Comparison of ENCODE assay signal across 28 mouse cellular contexts in genomic region chr11:7583296-7583695, GRCm38 (mm10).
DNase-seq lines count a peak whose midpoint lies in the region; ATAC-seq and TF ChIP-seq lines count a peak whose summit lies in the region.
"Had no signal": no experiment of that assay in that cellular context is flagged by ENCODE, and none has a peak within 500 bp of the region (broad histone marks: within the 10 kb centered on the region; RNA-seq: fewer than 3 reads in every experiment).

No protein-coding gene starts in this region.

- H3K9me3 ChIP-seq in forebrain, postnatal 0 days (ENCODE audit: low read length): no peaks in the 10 kb centered on the region
- no peaks in the 10 kb centered on the region for H3K9me3 ChIP-seq in forebrain, embryonic 15.5 days
- H3K9me3 ChIP-seq: G1E had no signal

- no peaks in the 10 kb centered on the region for H3K4me1 ChIP-seq in forebrain, postnatal 0 days (ENCODE audit: insufficient read depth)
- H3K4me1 ChIP-seq in forebrain, embryonic 15.5 days: no peaks in the 10 kb centered on the region
- no peaks in the 10 kb centered on the region for H3K4me1 ChIP-seq in thymus, adult 2 months (replicated peaks; ENCODE audit: control insufficient read depth, insufficient read depth, low read length)
- H3K4me1 ChIP-seq: heart, embryonic 13.5 days had no signal

- no peaks in the 10 kb centered on the region for H3K36me3 ChIP-seq in forebrain, postnatal 0 days (ENCODE audit: insufficient read depth)
- H3K36me3 ChIP-seq in forebrain, embryonic 15.5 days: no peaks in the 10 kb centered on the region
- H3K36me3 ChIP-seq in thymus, adult 2 months (ENCODE audit: control insufficient read depth, insufficient read depth, low read length): no peaks in the 10 kb centered on the region
- H3K36me3 ChIP-seq: G1E; heart, embryonic 13.5 days had no signal

- WGBS in forebrain, postnatal 0 days: 82% methylated on average over 2 of the region's 2 CpGs
- WGBS in forebrain, embryonic 15.5 days: 88% methylated on average over 2 of the region's 2 CpGs
- 91% methylated on average over 2 of the region's 2 CpGs for WGBS in thymus, adult 2 months

- TF ChIP-seq POLR2A in thymus, adult 2 months (IDR thresholded peaks at IDR 0.05; ENCODE audit: control insufficient read depth, extremely low read depth, insufficient read depth, low read length, poor library complexity): no peak

- H3K9ac ChIP-seq in forebrain, postnatal 0 days: no peak overlapping the region
- no peak overlapping the region for H3K9ac ChIP-seq in forebrain, embryonic 15.5 days (replicated peaks)
- H3K9ac ChIP-seq: heart, embryonic 13.5 days; hindbrain, embryonic 14.5 days; liver, embryonic 14.5 days had no signal

- H3K27ac ChIP-seq in forebrain, postnatal 0 days (ENCODE audit: low read depth, low read length): no peak overlapping the region
- no peak overlapping the region for H3K27ac ChIP-seq in forebrain, embryonic 15.5 days (replicated peaks)
- no peak overlapping the region for H3K27ac ChIP-seq in thymus, adult 2 months (ENCODE audit: control insufficient read depth, insufficient read depth, low read length)
- H3K27ac ChIP-seq: gastrocnemius, adult 2 months; heart, adult 2 months; heart, embryonic 13.5 days; hindbrain, embryonic 14.5 days; liver, embryonic 14.5 days had no signal

- H3K4me3 ChIP-seq in forebrain, postnatal 0 days (ENCODE audit: low read depth, low read length): no peak overlapping the region
- no peak overlapping the region for H3K4me3 ChIP-seq in forebrain, embryonic 15.5 days
- no peak overlapping the region for H3K4me3 ChIP-seq in thymus, adult 2 months (ENCODE audit: control insufficient read depth, insufficient read depth, low read length)
- H3K4me3 ChIP-seq: gastrocnemius, adult 2 months; heart, adult 2 months; heart, embryonic 13.5 days had no signal

- peak; percentile 1 for DNase-seq in forebrain, postnatal 0 days
- DNase-seq in layer of hippocampus, adult 18-20 months (ENCODE audit: low spot score in 2 of 2): peak; percentile 1 to 51
- DNase-seq in layer of hippocampus, postnatal 25 days (ENCODE audit: extremely low spot score in 1 of 2, low spot score in 1 of 2): no peak
- peak; percentile 13 to 21 for DNase-seq in right cerebral cortex, adult 2 months (ENCODE audit: low spot score in 2 of 2)
- DNase-seq in right cerebral cortex, postnatal 4 days: no peak
- no peak for DNase-seq in thymus, adult 2 months
- DNase-seq: adrenal gland, adult 8-10 months; cerebellum, adult 8-10 months; cerebellum, postnatal 25 days; gastrocnemius, adult 2 months; gastrocnemius, postnatal 36 days; heart, adult 2 months; heart, postnatal 10 days; kidney, adult 9 months; kidney, postnatal 10 days; liver; lung, adult 2 months; lung, postnatal 10 days; midbrain, embryonic 14.5 days; retina, postnatal 1 day; thymus, postnatal 4 days had no signal

- peak; percentile 27; the same call in 1 of the 2 replicates for ATAC-seq in forebrain, postnatal 0 days
- ATAC-seq in forebrain, embryonic 15.5 days (replicated peaks): no peak
- ATAC-seq: forebrain, embryonic 14.5 days; intestine, postnatal 0 days had no signal

- no peak overlapping the region for H3K4me2 ChIP-seq in forebrain, postnatal 0 days (ENCODE audit: low read depth)
- H3K4me2 ChIP-seq in forebrain, embryonic 15.5 days (replicated peaks): no peak overlapping the region
- H3K4me2 ChIP-seq: heart, embryonic 13.5 days; hindbrain, embryonic 14.5 days had no signal

- no peak for TF ChIP-seq CTCF in forebrain, postnatal 0 days (IDR thresholded peaks at IDR 0.05; ENCODE audit: low read depth)
- TF ChIP-seq CTCF in thymus, adult 2 months (IDR thresholded peaks at IDR 0.05; ENCODE audit: borderline replicate concordance, control insufficient read depth, extremely low read depth, insufficient read depth, low read length, poor library complexity): no peak

- no peaks in the 10 kb centered on the region for H3K27me3 ChIP-seq in forebrain, postnatal 0 days (ENCODE audit: insufficient read depth, low read length)
- H3K27me3 ChIP-seq in forebrain, embryonic 15.5 days: no peaks in the 10 kb centered on the region
- H3K27me3 ChIP-seq in thymus, adult 2 months (ENCODE audit: control insufficient read depth, insufficient read depth, low read length): no peaks in the 10 kb centered on the region
- H3K27me3 ChIP-seq: heart, embryonic 13.5 days had no signal

Comparison
In these comparisons a context has a peak if more than half of its experiments do, and no peak if none do; other contexts are left out.
1. DNase-seq: peak in forebrain, postnatal 0 days (single experiment), layer of hippocampus, adult 18-20 months (2 of 2) and right cerebral cortex, adult 2 months (2 of 2); none in layer of hippocampus, postnatal 25 days (0 of 2), right cerebral cortex, postnatal 4 days (single experiment) and thymus, adult 2 months (single experiment).